Mouse (Mus musculus) right cerebral cortex, postnatal 4 days (tissue): ENCODE data around the gene Syt11.
"Not testable (repeated sequence)": the region's sequence is repeated elsewhere in the genome, so short reads cannot be mapped to it uniquely, and the experiment has no call there.

Experiments used
- DNase-seq: peaks from one replicate; pipeline ENCODE4 v3.0.0-alpha.2; 2022

Gene Syt11

GRCm38 (mm10) chr3:88719098-88719497, 55.9 kb downstream of the Syt11 start:
- no peak for DNase-seq

DNA sequence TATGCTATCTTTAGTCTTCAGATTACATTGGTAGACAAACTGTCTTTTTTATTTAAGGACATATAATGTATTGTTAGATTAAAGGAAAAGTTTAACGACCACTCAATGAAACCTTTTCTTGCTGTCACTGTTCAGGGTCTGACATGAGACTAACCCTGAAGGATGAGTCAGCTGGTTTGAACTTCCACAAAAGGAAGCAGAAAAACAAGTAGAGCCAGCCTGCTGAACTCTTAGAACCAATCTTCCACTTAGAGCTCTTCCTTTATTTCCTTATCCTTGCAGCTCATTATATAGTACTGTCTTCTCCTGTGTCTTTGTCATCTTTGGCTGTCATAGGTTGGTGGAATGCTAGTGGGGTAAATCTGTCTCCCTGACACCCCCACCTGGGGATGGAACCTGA, 57.1 kb downstream of the Syt11 start:
- DNase-seq: no peak

DNA sequence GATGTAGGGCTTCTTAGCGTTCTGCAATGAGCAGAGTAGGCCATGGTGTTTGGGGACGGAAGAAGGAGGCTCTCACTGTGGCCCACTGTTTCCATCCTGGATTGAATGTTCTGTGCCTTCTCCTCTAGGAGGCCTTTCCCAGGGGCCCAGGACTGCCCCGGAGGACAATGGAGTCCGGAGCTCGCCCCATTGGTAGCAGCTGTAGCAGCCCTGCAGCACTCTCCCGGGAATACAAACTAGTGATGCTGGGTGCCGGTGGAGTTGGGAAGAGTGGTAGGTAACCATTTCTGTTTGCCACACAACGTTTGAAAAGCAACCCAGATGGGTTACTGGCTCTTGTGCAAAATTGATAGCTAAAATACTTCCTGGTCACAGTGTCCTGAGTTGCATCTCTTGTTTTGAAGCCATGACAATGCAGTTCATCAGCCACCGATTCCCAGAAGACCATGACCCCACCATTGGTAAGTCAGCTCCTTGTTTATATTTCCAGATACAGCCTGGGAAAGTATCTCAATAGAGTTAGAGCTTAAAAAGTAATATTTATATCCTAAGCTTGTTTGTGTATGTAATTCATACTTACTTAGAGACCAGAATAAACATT, 57.7 kb downstream of the Syt11 start:
- DNase-seq: peak; percentile 25

DNA sequence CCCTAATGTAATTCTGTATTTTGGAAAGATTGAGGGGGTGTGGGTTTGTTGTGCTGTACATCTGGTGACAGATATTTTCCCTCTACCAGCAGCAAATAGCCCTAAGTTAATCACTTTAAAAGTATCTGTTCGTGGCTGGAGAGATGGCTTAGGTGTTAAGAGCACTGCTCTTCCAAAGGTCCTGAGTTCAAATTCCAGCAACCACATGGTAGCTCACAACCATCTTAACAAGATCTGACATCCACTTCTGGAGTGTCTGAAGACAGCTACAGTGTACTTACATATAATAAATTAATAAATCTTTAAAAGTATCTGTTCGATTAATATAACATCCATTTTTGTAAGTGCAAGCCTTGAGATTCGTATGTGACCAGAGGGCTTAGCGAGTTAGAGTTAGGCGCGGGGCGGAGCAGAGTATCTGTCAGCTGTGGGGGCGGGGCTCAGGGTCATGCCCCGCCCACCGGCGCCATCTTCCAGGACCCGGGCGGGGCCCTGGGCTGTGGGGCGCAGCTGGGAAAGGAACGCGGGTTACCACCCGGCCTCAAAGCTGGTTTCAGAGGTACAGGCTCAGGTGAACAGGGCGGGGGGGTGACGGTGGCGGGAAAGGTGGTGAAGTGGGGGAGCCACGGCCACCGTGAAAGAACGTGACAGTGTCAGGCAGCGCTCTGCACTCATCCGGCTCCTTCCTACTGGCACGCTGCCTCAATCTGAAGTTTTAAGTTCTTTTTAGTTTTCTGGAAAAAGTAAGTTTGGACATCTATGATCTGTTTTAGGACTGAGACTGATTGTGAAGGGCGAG, 58.4 kb downstream of the Syt11 start, which contains the start of gene Rit1:
TSS of gene Rit1 (plus strand) at position 440 of the 799 bp plus-strand sequence.
- peak; percentile 84 for DNase-seq

- not testable (repeated sequence) for DNase-seq
These were observed 59.2 kb downstream of the Syt11 start for GRCm38 (mm10) chr3:88715716-88716115.

- DNase-seq: no peak
These were observed 60.2 kb downstream of the Syt11 start for GRCm38 (mm10) chr3:88714725-88715124.

- DNase-seq: no peak
These were observed 61.3 kb downstream of the Syt11 start for GRCm38 (mm10) chr3:88713709-88714108.

- DNase-seq: no peak
These were observed 73.7 kb downstream of the Syt11 start for GRCm38 (mm10) chr3:88701222-88701621.

DNA sequence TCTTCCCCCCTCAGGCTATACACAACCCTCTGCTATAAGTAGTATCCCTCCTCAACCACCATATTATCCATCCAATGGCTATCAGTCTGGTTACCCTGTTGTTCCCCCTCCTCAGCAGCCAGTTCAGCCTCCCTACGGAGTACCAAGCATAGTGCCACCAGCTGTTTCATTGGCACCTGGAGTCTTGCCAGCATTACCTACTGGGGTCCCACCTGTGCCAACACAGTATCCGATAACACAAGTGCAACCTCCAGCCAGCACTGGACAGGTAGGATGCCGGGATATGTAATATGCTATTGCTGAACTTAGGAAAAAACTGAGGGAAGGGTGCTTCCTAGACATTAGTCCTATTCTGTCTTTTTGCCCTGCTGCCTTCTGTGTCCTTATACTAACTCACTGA, 74.7 kb downstream of the Syt11 start:
- no peak for DNase-seq

DNA sequence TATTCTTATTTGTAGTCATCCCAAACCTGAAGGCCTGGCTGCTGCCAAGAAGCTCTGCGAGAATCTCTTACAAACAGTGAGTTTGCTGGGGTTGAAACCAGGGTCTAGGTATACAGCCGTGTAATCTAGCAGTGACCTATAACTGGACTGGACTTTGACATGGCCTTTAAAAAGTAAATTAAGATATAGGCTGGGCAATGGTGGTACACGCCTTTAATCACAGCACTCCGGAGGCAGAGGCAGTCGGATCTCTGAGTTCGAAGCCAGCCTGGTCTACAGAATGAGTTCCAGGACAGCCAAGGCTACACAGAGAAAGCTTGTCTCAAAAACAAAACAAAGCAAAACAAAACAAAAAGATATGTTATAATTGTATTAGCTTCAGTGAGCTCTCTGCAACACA, 76.1 kb downstream of the Syt11 start:
- DNase-seq: no peak

DNA sequence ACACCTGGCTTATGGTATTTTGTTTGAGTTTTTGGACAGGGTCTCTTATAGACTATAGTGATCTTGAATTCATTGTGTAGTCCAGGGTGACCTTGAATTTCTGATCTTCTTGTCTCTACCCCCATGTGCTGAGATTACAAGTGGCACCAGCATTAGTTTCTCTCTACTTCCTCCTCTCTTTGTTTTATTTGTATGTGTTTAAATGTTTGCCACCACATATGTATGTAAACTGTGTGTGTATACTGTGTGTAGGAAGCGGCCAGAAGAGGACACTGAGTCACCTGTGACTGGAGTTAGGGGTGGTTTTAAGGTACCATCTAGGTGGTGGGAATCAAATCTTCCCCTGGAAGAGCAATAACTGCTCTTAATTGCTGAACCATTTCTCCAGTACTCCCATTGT, 76.9 kb downstream of the Syt11 start:
- no peak for DNase-seq

GRCm38 (mm10) chr3:88695545-88695944, 79.4 kb downstream of the Syt11 start:
- DNase-seq: no peak
